Mouse (Mus musculus): Measurements from ENCODE around the gene Gzmb. TPM values are rescaled to one million over a fixed set of nuclear protein-coding genes. Genes with fewer than 3 reads are reported as not detected.
"Not testable (repeated sequence)": the region's sequence is repeated elsewhere in the genome, so short reads cannot be mapped to it uniquely, and the experiment has no call there.

The Gzmb gene
- polyA plus RNA-seq, 1 experiment from 2014 or later = 0.44 TPM

DNA sequence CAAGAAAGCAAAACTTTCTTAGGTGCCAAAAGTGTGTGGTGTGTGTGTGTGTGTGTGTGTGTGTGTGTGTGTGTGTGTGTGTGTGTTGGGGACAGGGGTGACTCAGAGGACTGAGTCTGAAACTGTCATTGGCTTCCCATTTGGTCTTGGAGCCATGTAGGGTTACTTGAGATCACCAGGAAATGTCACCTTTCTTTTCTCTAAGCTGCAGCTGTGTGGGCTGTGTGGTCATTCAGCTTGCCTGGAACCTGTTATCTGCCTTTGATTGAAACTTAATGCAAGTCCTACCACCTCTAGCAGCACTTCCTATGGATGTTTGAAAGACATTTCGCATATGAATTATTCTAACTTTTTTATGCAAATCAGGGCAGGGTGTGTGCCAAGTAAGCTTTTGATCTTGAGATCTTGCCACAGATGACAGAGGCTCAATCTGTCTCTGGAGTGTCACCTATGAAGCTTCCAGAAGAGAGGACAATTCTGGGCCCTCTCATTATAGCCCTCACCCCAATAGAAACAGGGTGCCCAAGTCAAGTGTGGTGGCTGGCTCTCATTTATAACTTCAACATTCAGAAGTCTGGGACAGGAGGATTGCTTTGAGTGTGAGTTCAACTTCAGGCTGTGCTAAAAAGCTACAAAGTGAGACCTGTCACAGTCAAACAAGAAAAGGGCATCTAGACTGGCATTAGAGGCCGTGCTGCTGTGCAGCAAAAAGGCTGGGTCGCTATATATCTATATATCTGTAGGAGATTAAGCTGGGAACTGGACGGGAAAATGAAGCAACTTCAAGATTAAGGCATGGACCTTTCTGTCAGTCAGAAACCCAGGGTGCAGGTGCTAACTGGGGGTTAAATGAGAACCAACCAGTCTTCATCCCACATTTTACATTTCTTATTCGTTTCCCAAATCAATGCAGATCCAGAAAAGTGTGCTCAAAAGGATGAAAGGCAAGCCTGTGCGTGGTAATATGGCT is 22.6 kb upstream of the Gzmb start:
- H3K27me3 ChIP-seq = no peaks in the 10 kb centered on the region
- no peak overlapping the region for H3K27ac ChIP-seq (replicated peaks)
- no peaks in the 10 kb centered on the region for H3K4me1 ChIP-seq (replicated peaks)
- no peak overlapping the region for H3K9ac ChIP-seq
- ATAC-seq (ENCODE audit: insufficient read depth) = no peak
- H3K36me3 ChIP-seq (replicated peaks) = no peaks in the 10 kb centered on the region
- WGBS (ENCODE audit: insufficient replicate concordance) = 51% methylated on average over 6 of the region's 6 CpGs
- H3K4me2 ChIP-seq = no peak overlapping the region
- H3K4me3 ChIP-seq (replicated peaks) = no peak overlapping the region
- no peaks in the 10 kb centered on the region for H3K9me3 ChIP-seq (replicated peaks)

DNA sequence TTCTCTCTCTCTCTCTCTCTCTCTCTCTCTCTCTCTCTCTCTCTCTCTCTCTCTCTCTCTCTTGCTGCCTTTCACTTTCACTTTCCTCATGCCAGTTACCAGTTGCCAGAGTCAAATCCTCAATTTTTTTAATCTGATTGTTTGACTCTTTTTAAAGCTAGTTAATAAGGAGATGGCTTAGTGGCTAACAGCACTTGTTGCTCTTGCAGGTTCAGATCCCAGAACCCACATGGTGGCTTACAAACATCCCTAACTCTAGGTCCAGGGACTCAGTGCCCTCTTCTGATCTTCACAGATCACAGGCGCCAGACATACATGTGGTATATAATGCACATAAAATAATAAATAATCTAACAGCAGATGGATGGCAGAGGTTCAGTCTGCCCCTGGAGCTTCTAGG is 21.8 kb upstream of the Gzmb start:
- no peak overlapping the region for H3K4me2 ChIP-seq
- H3K4me1 ChIP-seq (replicated peaks) = no peaks in the 10 kb centered on the region
- no peak for ATAC-seq (ENCODE audit: insufficient read depth)
- WGBS (ENCODE audit: insufficient replicate concordance) = 37% methylated on average over 1 of the region's 1 CpGs
- H3K9me3 ChIP-seq (replicated peaks) = no peaks in the 10 kb centered on the region
- H3K27me3 ChIP-seq = no peaks in the 10 kb centered on the region
- no peak overlapping the region for H3K9ac ChIP-seq
- H3K4me3 ChIP-seq (replicated peaks) = no peak overlapping the region
- no peak overlapping the region for H3K27ac ChIP-seq (replicated peaks)
- no peaks in the 10 kb centered on the region for H3K36me3 ChIP-seq (replicated peaks)

DNA sequence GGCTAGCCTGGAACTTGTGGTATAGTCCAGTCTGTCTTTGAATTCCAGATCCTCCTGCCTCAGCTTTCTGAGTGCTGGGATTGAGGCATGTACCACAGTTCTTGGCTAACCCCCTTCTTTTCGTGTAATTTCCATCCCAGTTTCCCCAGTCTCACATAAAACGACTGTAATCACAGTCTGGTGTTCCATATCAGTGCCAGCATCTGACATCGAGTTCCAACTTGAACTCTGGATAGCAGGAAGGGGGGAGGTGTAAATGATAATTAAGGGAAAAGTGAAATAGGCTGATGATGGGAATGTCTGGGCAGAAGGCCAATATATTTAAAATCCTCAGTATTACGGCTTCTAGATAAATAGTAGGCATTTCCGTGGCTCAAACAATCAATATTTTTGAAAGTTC is 19.0 kb upstream of the Gzmb start:
- no peaks in the 10 kb centered on the region for H3K4me1 ChIP-seq (replicated peaks)
- H3K9me3 ChIP-seq (replicated peaks) = no peaks in the 10 kb centered on the region
- no peak overlapping the region for H3K9ac ChIP-seq
- no peak overlapping the region for H3K4me2 ChIP-seq
- H3K27me3 ChIP-seq = no peaks in the 10 kb centered on the region
- H3K27ac ChIP-seq (replicated peaks) = no peak overlapping the region
- no peaks in the 10 kb centered on the region for H3K36me3 ChIP-seq (replicated peaks)
- ATAC-seq (ENCODE audit: insufficient read depth) = no peak
- H3K4me3 ChIP-seq (replicated peaks) = no peak overlapping the region
- 43% methylated on average over 5 of the region's 5 CpGs for WGBS (ENCODE audit: insufficient replicate concordance)

DNA sequence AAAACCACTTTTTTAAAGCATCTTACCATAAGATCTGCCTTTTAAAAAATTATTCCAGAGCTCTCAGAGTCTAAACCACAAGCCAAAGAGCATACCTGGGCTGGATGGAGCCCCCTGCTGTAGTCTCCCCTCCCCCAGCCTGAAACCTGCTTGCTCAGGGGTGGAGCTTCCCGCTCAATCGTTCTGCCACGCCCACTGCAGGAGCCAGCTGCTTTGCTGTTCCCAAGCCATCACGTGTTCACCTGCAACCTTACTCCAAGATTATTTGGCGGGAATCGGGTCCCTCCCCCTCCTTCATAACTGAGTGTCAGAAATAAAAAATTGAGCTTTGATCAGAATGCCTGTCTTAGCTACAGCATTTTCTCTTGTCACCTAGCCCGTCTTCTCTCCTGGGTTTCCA is 16.6 kb upstream of the Gzmb start:
- not testable (repeated sequence) for H3K27me3 ChIP-seq; ATAC-seq (ENCODE audit: insufficient read depth); H3K36me3 ChIP-seq (replicated peaks); H3K4me2 ChIP-seq; H3K9ac ChIP-seq; H3K27ac ChIP-seq (replicated peaks); H3K4me1 ChIP-seq (replicated peaks); H3K4me3 ChIP-seq (replicated peaks); H3K9me3 ChIP-seq (replicated peaks)
- WGBS (ENCODE audit: insufficient replicate concordance) = 31% methylated on average over 7 of the region's 7 CpGs

DNA sequence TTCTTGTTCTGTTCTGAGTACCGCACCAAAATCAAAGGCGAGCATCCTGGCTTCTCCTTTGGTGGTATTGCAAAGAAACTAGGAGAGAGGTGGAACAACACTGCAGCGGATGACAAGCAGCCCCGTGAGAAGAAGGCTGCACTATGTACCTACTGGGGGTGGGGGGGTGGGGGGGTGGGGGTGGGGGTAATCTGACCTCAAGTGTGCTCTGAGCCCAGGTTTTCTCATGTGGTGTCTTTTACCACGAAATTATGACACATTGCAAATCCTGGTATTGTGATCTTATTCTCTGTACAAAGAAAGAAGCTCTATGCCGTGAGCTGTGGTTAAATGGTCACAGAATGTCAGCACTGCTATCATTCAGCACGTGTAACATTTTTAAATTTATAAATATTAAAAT is 14.0 kb upstream of the Gzmb start:
- not testable (repeated sequence) for H3K4me2 ChIP-seq; ATAC-seq (ENCODE audit: insufficient read depth); H3K27me3 ChIP-seq; H3K27ac ChIP-seq (replicated peaks); H3K9ac ChIP-seq; H3K36me3 ChIP-seq (replicated peaks); H3K9me3 ChIP-seq (replicated peaks); H3K4me1 ChIP-seq (replicated peaks); H3K4me3 ChIP-seq (replicated peaks)
- 67% methylated on average over 7 of the region's 7 CpGs for WGBS (ENCODE audit: insufficient replicate concordance)

DNA sequence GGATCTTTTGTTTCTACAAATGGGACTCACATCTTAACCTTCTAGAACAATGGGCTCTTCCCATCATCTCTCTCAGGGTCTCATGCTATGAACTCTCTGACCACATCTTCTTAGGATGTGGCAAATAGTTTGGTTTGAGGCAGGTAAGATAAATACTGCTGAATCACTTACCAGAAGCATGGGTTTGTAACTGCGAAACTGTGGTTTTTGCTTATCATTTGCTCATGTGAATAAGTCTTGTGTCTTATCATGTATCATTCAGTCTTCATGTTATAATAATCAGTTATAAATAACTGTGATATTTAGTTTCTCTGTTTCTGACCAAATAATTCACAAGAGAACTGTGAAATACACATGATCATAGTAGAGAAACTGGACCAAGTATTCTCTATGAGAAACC is 4.0 kb upstream of the Gzmb start:
- 28% methylated on average over 1 of the region's 1 CpGs for WGBS (ENCODE audit: insufficient replicate concordance)

DNA sequence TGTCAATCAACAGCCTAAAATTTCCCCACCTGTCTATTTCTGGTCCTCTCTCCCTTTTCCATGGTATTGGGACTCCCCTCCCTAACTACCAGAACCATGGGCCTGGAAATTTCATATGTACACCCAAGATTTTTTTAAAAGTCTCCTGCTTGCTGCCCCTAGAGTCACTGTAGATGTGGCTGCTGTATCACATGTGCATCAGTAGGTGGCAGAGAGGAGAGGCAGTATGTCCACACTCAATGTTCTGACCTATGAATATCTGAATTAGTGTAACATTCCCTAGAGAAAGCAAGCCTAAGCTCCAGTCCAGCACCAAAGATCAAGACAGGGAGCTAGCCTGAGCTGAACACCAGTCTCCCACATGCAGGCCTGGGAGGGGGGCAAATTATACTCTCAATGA is 21.7 kb downstream of the Gzmb start:
- Histone ChIP-seq H3K4me2 (no peak overlapping the region), H3K4me3 (replicated peaks) (no peak overlapping the region), H3K27ac (replicated peaks) (no peak overlapping the region), H3K36me3 (replicated peaks) (no peaks in the 10 kb centered on the region), H3K27me3 (no peaks in the 10 kb centered on the region), H3K9ac (no peak overlapping the region), H3K4me1 (replicated peaks) (no peaks in the 10 kb centered on the region), H3K9me3 (replicated peaks) (no peaks in the 10 kb centered on the region)
- ATAC-seq (ENCODE audit: insufficient read depth) = no peak

More for the DNA sequence above, 4.0 kb upstream of the Gzmb start:
- Histone ChIP-seq H3K36me3 (replicated peaks) (no peaks in the 10 kb centered on the region), H3K27me3 (no peaks in the 10 kb centered on the region), H3K4me2 (no peak overlapping the region), H3K9ac (no peak overlapping the region), H3K4me1 (replicated peaks) (no peaks in the 10 kb centered on the region), H3K4me3 (replicated peaks) (no peak overlapping the region), H3K9me3 (replicated peaks) (no peaks in the 10 kb centered on the region), H3K27ac (replicated peaks) (no peak overlapping the region)
- no peak for ATAC-seq (ENCODE audit: insufficient read depth)

DNA sequence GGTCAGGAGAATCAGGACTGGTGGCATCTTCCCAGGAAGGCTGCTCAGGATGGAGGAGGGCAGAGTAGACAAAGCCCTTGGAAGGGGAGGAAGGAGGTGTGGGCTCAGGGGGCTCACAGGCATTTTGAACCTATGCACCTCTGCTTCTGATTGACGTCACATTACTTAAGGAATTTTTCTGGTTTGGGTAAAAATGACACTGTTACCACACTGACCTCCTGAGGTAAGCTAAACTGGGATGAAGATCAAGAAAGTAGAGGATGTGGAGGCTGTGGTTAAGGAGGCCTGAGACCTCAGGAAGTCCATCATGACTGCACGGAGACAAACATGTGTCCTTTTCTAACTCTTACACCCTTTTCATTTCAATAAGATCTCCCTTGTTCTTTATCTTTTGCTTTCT is 27.5 kb downstream of the Gzmb start, which contains the start of gene Gzmc:
TSS of gene Gzmc (minus strand) at position 101 of the 400 bp plus-strand sequence.
- Histone ChIP-seq H3K4me3 (replicated peaks) (no peak within 1 kb of the TSS), H3K27me3 (no peaks in the 10 kb centered on the region), H3K9me3 (replicated peaks) (no peaks in the 10 kb centered on the region), H3K36me3 (replicated peaks) (no peaks in the 10 kb centered on the region), H3K9ac (no peak within 1 kb of the TSS), H3K27ac (replicated peaks) (no peak within 1 kb of the TSS), H3K4me1 (replicated peaks) (no peaks in the 10 kb centered on the region), H3K4me2 (no peak within 1 kb of the TSS)
- ATAC-seq (ENCODE audit: insufficient read depth) = no peak
- 20% methylated on average over 2 of the region's 2 CpGs for WGBS (ENCODE audit: insufficient replicate concordance)

DNA sequence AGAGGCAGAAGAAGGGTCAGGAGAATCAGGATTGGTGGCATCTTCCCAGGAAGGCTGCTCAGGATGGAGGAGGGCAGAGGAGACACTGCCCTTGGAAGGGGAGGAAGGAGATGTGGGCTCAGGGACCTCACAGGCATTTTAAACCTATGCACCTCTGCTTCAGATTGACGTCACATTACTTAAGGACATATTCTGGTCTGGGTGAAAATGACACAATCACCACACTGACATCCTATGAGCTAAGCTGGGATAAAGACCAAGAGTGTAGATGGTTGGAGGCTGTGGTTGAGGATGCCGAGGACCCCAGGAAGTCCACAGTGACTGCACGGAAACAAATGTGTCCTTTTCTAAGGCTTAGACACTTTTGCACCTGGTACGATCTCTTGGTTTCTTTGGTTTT is 50.7 kb downstream of the Gzmb start, which contains the start of gene Gzmf:
TSS of gene Gzmf (minus strand) at position 101 of the 400 bp plus-strand sequence.
- Histone ChIP-seq H3K4me1 (replicated peaks) (no peaks in the 10 kb centered on the region), H3K4me3 (replicated peaks) (no peak within 1 kb of the TSS), H3K36me3 (replicated peaks) (no peaks in the 10 kb centered on the region), H3K27me3 (no peaks in the 10 kb centered on the region), H3K9ac (no peak within 1 kb of the TSS), H3K4me2 (no peak within 1 kb of the TSS), H3K27ac (replicated peaks) (no peak within 1 kb of the TSS), H3K9me3 (replicated peaks) (no peaks in the 10 kb centered on the region)
- 74% methylated on average over 4 of the region's 4 CpGs for WGBS (ENCODE audit: insufficient replicate concordance)
- ATAC-seq (ENCODE audit: insufficient read depth) = no peak

Other genes with a start within 250 kb of the Gzmb start
- gene Mcpt1, start 244.3 kb downstream of the Gzmb start, polyA plus RNA-seq (2015; fragmentation: Nextera tagmentation; extraction: Ambion mirVana) = not detected in 2 replicates
- not detected in 2 replicates for gene Mcpt9, start 231.8 kb downstream of the Gzmb start, polyA plus RNA-seq (2015; fragmentation: Nextera tagmentation; extraction: Ambion mirVana)
- 0.14 and 0.15 TPM in 2 replicates for gene Mcpt2, start 220.2 kb downstream of the Gzmb start, polyA plus RNA-seq (2015; fragmentation: Nextera tagmentation; extraction: Ambion mirVana)
- not detected in 2 replicates for gene Mcpt4, start 199.9 kb downstream of the Gzmb start, polyA plus RNA-seq (2015; fragmentation: Nextera tagmentation; extraction: Ambion mirVana)
- gene Mcpt8, start 177.0 kb downstream of the Gzmb start, polyA plus RNA-seq (2015; fragmentation: Nextera tagmentation; extraction: Ambion mirVana) = 6.2 and 6.4 TPM in 2 replicates
- gene Ctsg, start 159.7 kb downstream of the Gzmb start, polyA plus RNA-seq (2015; fragmentation: Nextera tagmentation; extraction: Ambion mirVana) = 39.4 and 44.1 TPM in 2 replicates
- not detected in 2 replicates for gene Gzme, start 141.6 kb downstream of the Gzmb start, polyA plus RNA-seq (2015; fragmentation: Nextera tagmentation; extraction: Ambion mirVana)
- gene Gzmd, start 129.7 kb downstream of the Gzmb start, polyA plus RNA-seq (2015; fragmentation: Nextera tagmentation; extraction: Ambion mirVana) = not detected in 2 replicates
- gene Gzmg, start 102.7 kb downstream of the Gzmb start, polyA plus RNA-seq (2015; fragmentation: Nextera tagmentation; extraction: Ambion mirVana) = not detected in 2 replicates
- gene Gzmn, start 87.7 kb downstream of the Gzmb start, polyA plus RNA-seq (2015; fragmentation: Nextera tagmentation; extraction: Ambion mirVana) = not detected in 2 replicates
- gene Gzmf, start 50.8 kb downstream of the Gzmb start, polyA plus RNA-seq (2015; fragmentation: Nextera tagmentation; extraction: Ambion mirVana) = not detected in 2 replicates
- gene Gzmc, start 27.6 kb downstream of the Gzmb start, polyA plus RNA-seq (2015; fragmentation: Nextera tagmentation; extraction: Ambion mirVana) = 0.09 TPM in 1 of 2 replicates, not detected in the other
- gene Atp12a, start 102.8 kb upstream of the Gzmb start, polyA plus RNA-seq (2015; fragmentation: Nextera tagmentation; extraction: Ambion mirVana) = not detected in 2 replicates
- 0.84 and 1.0 TPM in 2 replicates for gene Rnf17, start 140.3 kb upstream of the Gzmb start, polyA plus RNA-seq (2015; fragmentation: Nextera tagmentation; extraction: Ambion mirVana)